In the genomic region with DNA sequence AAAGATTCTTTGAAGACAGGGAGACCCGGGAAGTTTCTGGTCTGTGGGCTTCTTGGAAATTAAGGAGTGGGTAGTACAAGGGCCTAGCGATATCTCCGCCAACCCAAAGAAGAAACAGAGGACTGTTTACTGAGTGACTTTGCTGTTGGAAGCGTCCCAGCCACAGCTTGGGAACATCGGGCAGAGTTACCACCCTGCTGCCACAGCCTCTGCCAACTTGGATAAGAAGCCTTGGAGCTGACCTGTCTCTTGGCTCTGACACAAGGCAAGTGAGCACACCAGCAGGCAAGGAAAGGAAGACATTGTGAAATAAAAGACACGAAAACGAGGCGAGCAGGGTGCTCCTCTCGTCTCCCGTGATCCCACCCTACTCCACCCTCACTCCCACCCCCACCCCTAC, we compare ENCODE assay signal across 9 mouse cellular contexts.
DNase-seq lines count a peak whose midpoint lies in the region; ATAC-seq and TF ChIP-seq lines count a peak whose summit lies in the region.
"Had no signal": no experiment of that assay in that cellular context is flagged by ENCODE, and none has a peak within 500 bp of the region (broad histone marks: within the 10 kb centered on the region; RNA-seq: fewer than 3 reads in every experiment).

No protein-coding gene starts in this region.

- no peak overlapping the region for H3K9ac ChIP-seq in hindbrain, embryonic 16.5 days (ENCODE audit: low read depth, low read length)
- H3K9ac ChIP-seq in intestine, postnatal 0 days (ENCODE audit: low read depth, low read length): no peak overlapping the region
- H3K9ac ChIP-seq: lung, embryonic 15.5 days had no signal

- WGBS in hindbrain, embryonic 16.5 days: 76% methylated on average over 10 of the region's 10 CpGs
- WGBS in hindbrain, embryonic 10.5 days: 90% methylated on average over 10 of the region's 10 CpGs
- WGBS in intestine, postnatal 0 days: 68% methylated on average over 10 of the region's 10 CpGs

- H3K4me2 ChIP-seq in hindbrain, embryonic 16.5 days (ENCODE audit: low read length): peak overlapping the region; percentile 21; the same call in 1 of the 2 replicates
- H3K4me2 ChIP-seq in intestine, postnatal 0 days (replicated peaks; ENCODE audit: low read depth): no peak overlapping the region
- H3K4me2 ChIP-seq: lung, embryonic 15.5 days had no signal

- DNase-seq in hindbrain, embryonic 10.5 days (ENCODE audit: low spot score): no peak
- DNase-seq in adipocyte (ENCODE audit: low spot score): peak; percentile 96
- DNase-seq in cerebellum, adult 18-20 months: peak; percentile 86 to 89
- peak; percentile 40 for DNase-seq in heart, adult 8-10 months (ENCODE audit: low spot score)
- no peak for DNase-seq in thymus, postnatal 0 days (ENCODE audit: low spot score)
- no peak for DNase-seq in thymus, postnatal 10 days (ENCODE audit: low spot score in 2 of 2)

- no peaks in the 10 kb centered on the region for H3K36me3 ChIP-seq in hindbrain, embryonic 16.5 days (ENCODE audit: control insufficient read depth, insufficient read depth, low read length)
- H3K36me3 ChIP-seq in hindbrain, embryonic 10.5 days: no peaks in the 10 kb centered on the region
- no peaks in the 10 kb centered on the region for H3K36me3 ChIP-seq in intestine, postnatal 0 days (ENCODE audit: control insufficient read depth, insufficient read depth)
- H3K36me3 ChIP-seq: lung, embryonic 15.5 days had no signal

- H3K27me3 ChIP-seq in hindbrain, embryonic 16.5 days (replicated peaks; ENCODE audit: control insufficient read depth, insufficient read depth, low read length): no peaks in the 10 kb centered on the region
- no peaks in the 10 kb centered on the region for H3K27me3 ChIP-seq in hindbrain, embryonic 10.5 days (ENCODE audit: insufficient read depth, poor library complexity, severe bottlenecking)
- no peaks in the 10 kb centered on the region for H3K27me3 ChIP-seq in intestine, postnatal 0 days (replicated peaks; ENCODE audit: control insufficient read depth, insufficient read depth, low read length)
- H3K27me3 ChIP-seq: lung, embryonic 15.5 days had no signal

- H3K4me1 ChIP-seq in hindbrain, embryonic 16.5 days (ENCODE audit: control insufficient read depth, insufficient read depth, low read depth, low read length): no peaks in the 10 kb centered on the region
- 0 out of 2 replicates have a peak, but pooled peaks cover 2% of the 10 kb centered on the region for H3K4me1 ChIP-seq in hindbrain, embryonic 10.5 days (replicated peaks)
- H3K4me1 ChIP-seq in intestine, postnatal 0 days (replicated peaks; ENCODE audit: control insufficient read depth, insufficient read depth, low read length): no peaks in the 10 kb centered on the region

- H3K9me3 ChIP-seq in hindbrain, embryonic 16.5 days (ENCODE audit: control insufficient read depth, low read length): no peaks in the 10 kb centered on the region
- no peaks in the 10 kb centered on the region for H3K9me3 ChIP-seq in hindbrain, embryonic 10.5 days
- H3K9me3 ChIP-seq in intestine, postnatal 0 days (ENCODE audit: control insufficient read depth): no peaks in the 10 kb centered on the region
- H3K9me3 ChIP-seq: lung, embryonic 15.5 days had no signal

- ATAC-seq in hindbrain, embryonic 16.5 days: peak; percentile 74
- no peak for ATAC-seq in intestine, postnatal 0 days

- no peak overlapping the region for H3K4me3 ChIP-seq in hindbrain, embryonic 16.5 days (ENCODE audit: low read length)
- no peak overlapping the region for H3K4me3 ChIP-seq in hindbrain, embryonic 10.5 days
- H3K4me3 ChIP-seq in intestine, postnatal 0 days (ENCODE audit: low read depth, low read length): no peak overlapping the region
- H3K4me3 ChIP-seq: lung, embryonic 15.5 days had no signal

- TF ChIP-seq CTCF in intestine, postnatal 0 days (IDR thresholded peaks at IDR 0.05; ENCODE audit: low read depth): no peak

- H3K27ac ChIP-seq in hindbrain, embryonic 16.5 days (ENCODE audit: low read depth, low read length): no peak overlapping the region
- no peak overlapping the region for H3K27ac ChIP-seq in hindbrain, embryonic 10.5 days
- H3K27ac ChIP-seq in intestine, postnatal 0 days (ENCODE audit: low read depth, low read length): no peak overlapping the region
- H3K27ac ChIP-seq: lung, embryonic 15.5 days had no signal

Comparison
In these comparisons a context has a peak if more than half of its experiments do, and no peak if none do; other contexts are left out.
1. DNase-seq: peak in adipocyte (single experiment), cerebellum, adult 18-20 months (2 of 2) and heart, adult 8-10 months (single experiment); none in hindbrain, embryonic 10.5 days (single experiment), thymus, postnatal 0 days (single experiment) and thymus, postnatal 10 days (0 of 2).